Mouse (Mus musculus) E14TG2a.4 (cell line): ENCODE data around the gene Rasl11a.

Source experiments
- H3K27me3 ChIP-seq: 2 replicates; pipeline ENCODE4 v1.6.1; 2014; ENCODE audit warnings: low read length, control low read depth; ENCODE audit not compliant: insufficient read depth
- H3K36me3 ChIP-seq: 2 replicates; pipeline ENCODE4 v1.6.1; 2014; ENCODE audit warnings: low read length, control low read depth; ENCODE audit not compliant: insufficient read depth
- H3K4me1 ChIP-seq: replicated peaks from 2 replicates; pipeline ENCODE4 v1.6.1; 2014; ENCODE audit warnings: low read depth, low read length, control low read depth
- H3K4me3 ChIP-seq: replicated peaks from 2 replicates; pipeline ENCODE4 v1.5.1; 2014; ENCODE audit warnings: mild to moderate bottlenecking, low read length
- H3K9me3 ChIP-seq: 2 replicates; pipeline ENCODE4 v1.6.1; 2014; ENCODE audit warnings: low read length, control low read depth
- CTCF ChIP-seq: conservative IDR thresholded peaks from 2 replicates; pipeline ENCODE4 v1.5.1; 2014; ENCODE audit warnings: low read length
- NANOG ChIP-seq: IDR thresholded peaks from 2 replicates; pipeline ENCODE4 v1.6.1; 2014; ENCODE audit warnings: borderline replicate concordance, low read length, mixed read lengths
- POU5F1 ChIP-seq: IDR thresholded peaks from 2 replicates; pipeline ENCODE4 v1.6.1; 2014; ENCODE audit warnings: low read length, borderline replicate concordance

Rasl11a gene

DNA sequence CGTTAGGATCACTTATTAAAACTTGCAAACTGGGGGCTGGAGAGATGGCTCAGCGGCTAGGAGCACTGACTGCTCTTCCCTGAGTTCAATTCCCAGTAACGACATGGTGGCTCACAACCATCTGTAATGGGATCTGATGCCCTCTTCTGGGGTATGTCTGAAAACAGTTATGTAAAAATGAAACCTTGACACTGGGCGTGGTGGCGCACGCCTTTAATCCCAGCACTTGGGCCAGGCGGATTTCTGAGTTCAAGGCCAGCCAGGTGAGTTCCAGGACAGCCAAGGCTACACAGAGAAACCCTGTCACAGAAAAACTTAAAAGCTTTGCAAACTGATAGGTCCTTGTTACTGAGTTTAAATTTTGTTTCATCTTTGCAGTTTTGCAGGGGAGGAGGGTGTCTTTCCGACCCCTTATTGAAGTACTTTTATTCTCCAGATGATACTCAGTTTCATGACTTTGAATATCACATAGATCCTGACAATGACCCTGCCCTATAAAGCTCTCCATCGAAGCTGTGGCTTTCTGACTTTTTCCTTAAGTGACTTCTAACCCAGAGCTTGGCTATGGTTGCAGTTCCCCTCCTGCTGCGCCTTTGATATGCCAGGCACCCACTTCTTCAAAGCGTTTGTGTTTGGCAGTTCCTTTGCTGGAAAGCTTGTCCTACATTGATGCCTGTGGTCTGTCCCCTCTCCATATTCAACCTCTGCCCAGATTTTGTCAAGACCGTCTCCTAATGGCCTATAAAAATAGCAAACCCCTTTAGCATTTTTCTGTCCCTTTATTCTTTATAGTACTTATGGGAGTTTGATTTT, 5.8 kb upstream of the Rasl11a start:
- H3K27me3 ChIP-seq = no peaks in the 10 kb centered on the region
- H3K9me3 ChIP-seq = no peaks in the 10 kb centered on the region
- no peak overlapping the region for H3K4me3 ChIP-seq
- H3K36me3 ChIP-seq = peaks cover 65% of the 10 kb centered on the region
- TF ChIP-seq POU5F1 (no peak), NANOG (no peak), CTCF (no peak)
- peaks cover 67% of the 10 kb centered on the region for H3K4me1 ChIP-seq

DNA sequence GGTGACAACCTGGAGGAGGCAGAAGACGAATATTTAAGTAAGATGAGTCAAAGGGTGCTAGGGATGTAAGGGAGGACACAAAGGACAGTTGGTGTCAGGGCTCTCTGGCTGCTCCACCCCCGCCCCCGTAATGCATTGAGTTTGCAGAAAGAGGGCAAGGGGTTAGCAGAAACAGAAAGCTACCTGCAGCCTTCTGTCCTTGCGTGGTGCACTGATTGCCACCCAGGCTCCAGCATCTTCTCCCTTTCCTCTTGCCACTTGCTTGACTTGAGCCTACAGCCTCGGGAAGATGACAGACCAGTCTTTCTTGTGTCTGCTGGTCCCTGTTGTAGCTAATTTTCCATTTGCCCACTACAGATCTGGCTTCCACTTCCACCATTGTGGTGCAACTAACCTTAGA, 5.1 kb upstream of the Rasl11a start:
- no peaks in the 10 kb centered on the region for H3K27me3 ChIP-seq

DNA sequence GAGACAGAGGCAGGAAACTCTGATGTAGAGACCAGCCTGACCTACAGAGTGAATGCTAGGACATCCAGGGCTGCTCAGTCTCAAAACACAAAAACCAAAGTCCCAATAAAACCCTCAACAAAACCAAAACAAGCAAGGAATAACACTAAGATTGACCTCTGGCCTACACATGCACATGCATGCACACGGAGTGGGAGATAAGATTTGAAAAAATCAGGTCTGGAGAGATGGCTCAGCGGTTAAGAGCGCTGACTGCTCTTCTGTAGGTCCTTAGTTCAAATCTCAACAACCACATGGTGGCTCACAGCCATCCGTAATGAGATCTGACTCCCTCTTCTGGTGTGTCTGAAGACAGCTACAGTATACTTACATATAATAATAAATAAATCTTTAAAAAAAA, 4.4 kb upstream of the Rasl11a start:
- Histone ChIP-seq H3K27me3 (peaks cover 6% of the 10 kb centered on the region), H3K4me3 (no peak overlapping the region), H3K4me1 (peaks cover 66% of the 10 kb centered on the region), H3K36me3 (peaks cover 51% of the 10 kb centered on the region), H3K9me3 (no peaks in the 10 kb centered on the region)
- TF ChIP-seq POU5F1 (no peak), NANOG (no peak), CTCF (no peak)

More for the DNA sequence above, 5.1 kb upstream of the Rasl11a start:
- Histone ChIP-seq H3K4me3 (no peak overlapping the region), H3K9me3 (no peaks in the 10 kb centered on the region), H3K4me1 (peaks cover 69% of the 10 kb centered on the region), H3K36me3 (peaks cover 57% of the 10 kb centered on the region)
- TF ChIP-seq CTCF = no peak
- TF ChIP-seq POU5F1 = no peak
- no peak for TF ChIP-seq NANOG

DNA sequence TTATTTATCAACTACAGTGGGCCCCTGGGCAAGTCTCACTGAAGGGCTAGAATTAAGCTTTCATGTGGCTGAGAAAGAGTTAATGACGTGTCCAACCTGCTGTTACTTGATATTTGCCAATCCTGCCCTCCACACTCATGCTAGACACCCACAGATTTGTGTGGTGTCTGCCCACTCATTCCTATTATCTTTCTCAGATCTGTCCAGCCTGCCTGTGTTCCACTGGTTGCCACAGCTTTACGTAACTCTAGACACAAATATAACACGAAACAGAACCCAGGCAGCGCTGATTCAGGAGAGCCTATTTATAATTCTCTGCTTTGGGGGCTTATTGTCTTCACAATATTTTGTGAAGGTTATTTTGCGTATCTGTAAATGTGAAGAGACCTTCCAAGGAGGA, 3.6 kb upstream of the Rasl11a start:
- Histone ChIP-seq H3K27me3 (peaks cover 15% of the 10 kb centered on the region), H3K36me3 (peaks cover 42% of the 10 kb centered on the region), H3K9me3 (no peaks in the 10 kb centered on the region), H3K4me3 (no peak overlapping the region), H3K4me1 (peaks cover 64% of the 10 kb centered on the region)
- TF ChIP-seq POU5F1 (no peak), CTCF (no peak), NANOG (no peak)

DNA sequence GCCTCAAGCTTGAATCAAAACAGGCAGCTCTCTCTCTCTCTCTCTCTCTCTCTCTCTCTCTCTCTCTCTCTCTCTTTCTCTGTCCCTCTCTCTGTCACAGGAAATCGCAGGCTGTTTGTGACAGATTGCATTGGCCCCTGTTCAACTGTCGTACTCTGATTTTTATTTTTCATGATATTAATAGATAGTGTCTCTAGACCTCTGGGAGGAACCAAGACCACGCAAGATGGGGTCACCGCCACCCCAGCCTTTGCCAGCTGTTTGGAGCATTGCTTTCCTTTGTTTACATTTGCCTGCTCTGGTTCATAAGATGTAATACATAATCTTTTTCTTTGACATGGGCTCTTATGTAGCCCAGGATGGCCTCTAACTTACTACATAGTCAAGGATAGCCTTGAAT, 2.9 kb upstream of the Rasl11a start:
- Histone ChIP-seq H3K9me3 (no peaks in the 10 kb centered on the region), H3K36me3 (peaks cover 37% of the 10 kb centered on the region), H3K4me1 (peaks cover 57% of the 10 kb centered on the region), H3K27me3 (peaks cover 22% of the 10 kb centered on the region), H3K4me3 (no peak overlapping the region)
- no peak for TF ChIP-seq NANOG
- TF ChIP-seq CTCF = no peak
- no peak for TF ChIP-seq POU5F1

DNA sequence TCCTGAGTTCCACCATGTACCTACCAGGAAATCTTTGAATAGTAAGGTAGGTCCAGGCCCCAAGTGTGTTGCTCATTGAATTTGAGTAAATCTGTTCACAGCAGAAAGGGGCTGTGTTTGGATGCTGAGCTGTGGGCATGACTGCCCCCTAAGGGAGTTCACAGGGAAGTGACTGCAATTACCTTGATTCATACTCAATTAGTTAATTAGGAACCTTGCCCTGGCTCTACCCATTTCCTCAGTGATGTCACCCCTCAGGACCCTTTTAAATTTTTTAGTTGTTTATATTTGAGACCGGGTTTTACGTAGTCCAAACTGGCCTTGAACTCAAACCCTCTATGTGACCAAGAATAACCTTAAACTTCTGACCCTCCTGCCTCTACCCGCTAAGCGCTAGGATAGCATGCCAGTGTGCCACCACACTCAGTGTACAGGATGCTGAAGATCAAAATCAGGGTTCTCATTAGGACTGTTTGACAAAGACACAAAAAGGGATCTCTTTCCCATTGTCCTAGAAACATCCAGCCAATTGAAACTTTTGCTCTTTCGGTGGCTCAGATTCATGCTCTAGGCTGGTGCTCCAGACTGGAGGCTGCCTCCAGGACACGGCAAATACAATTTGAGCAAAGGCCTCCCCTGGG, 450 bp upstream of the Rasl11a start:
- peaks cover 35% of the 10 kb centered on the region for H3K4me1 ChIP-seq
- peaks cover 15% of the 10 kb centered on the region for H3K36me3 ChIP-seq
- TF ChIP-seq NANOG (no peak), CTCF (peak; percentile 42)
- H3K4me3 ChIP-seq = peak overlapping the region; percentile 94
- peaks cover 25% of the 10 kb centered on the region for H3K27me3 ChIP-seq
- no peaks in the 10 kb centered on the region for H3K9me3 ChIP-seq

DNA sequence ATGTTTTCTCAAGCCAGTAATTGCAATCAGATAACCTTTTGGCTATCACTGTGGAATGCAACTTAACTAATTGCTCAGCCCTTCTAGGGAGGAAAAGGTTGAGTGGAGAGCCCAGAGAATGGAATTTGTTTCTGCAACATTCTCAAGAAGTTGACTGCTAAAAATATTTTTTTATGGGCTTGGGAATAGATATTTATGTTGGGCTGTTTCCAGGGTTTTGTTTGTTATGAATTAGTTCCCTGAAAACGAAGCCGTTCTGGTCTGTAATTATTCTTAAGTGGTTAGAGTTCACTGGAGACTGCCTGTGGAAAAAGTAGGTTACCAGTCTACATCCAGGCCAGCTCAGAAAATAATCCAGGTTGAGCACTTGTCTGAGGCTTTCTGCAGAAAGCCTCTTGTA, 1.6 kb downstream of the Rasl11a start:
- TF ChIP-seq NANOG (no peak), POU5F1 (no peak), CTCF (no peak)
- H3K27me3 ChIP-seq = peaks cover 25% of the 10 kb centered on the region
- H3K4me3 ChIP-seq = no peak overlapping the region
- H3K4me1 ChIP-seq = peaks cover 20% of the 10 kb centered on the region
- peaks cover 4% of the 10 kb centered on the region; the same call in 1 of the 2 replicates for H3K36me3 ChIP-seq
- no peaks in the 10 kb centered on the region for H3K9me3 ChIP-seq

DNA sequence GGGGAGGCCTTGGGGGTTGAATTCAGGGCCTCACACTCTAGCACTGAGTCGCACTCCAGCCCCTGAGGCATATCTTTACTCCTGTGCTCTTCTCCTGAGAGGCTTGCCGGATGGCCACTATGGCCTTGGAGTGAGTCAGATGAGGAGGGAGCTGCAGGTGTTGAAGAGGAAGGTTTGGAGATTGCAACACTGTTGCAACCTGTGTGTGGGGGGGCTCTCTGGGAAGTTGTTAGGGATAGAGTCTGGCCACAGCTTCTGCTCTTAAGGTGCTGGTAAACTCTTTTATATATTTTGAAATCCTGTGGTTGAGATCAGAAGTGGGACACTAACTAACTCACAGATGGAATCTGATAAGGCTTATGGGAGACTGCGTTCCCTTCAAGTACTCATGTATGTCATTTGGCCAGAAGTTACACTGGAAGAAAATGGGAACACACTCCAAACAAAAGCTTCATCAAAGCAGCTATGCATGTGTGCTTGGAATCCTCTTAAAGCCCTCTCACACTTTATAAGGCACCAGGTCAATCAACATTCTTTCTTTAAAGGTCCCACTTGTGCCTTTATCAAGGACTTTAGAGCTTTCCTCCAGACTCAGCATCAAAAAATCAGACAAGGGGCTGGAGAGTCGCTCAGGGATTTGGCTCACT, 4.2 kb downstream of the Rasl11a start:
- Histone ChIP-seq H3K4me3 (no peak overlapping the region), H3K9me3 (no peaks in the 10 kb centered on the region), H3K27me3 (peaks cover 25% of the 10 kb centered on the region), H3K4me1 (peaks cover 26% of the 10 kb centered on the region), H3K36me3 (peaks cover 4% of the 10 kb centered on the region; the same call in 1 of the 2 replicates)
- no peak for TF ChIP-seq CTCF
- no peak for TF ChIP-seq POU5F1
- no peak for TF ChIP-seq NANOG

DNA sequence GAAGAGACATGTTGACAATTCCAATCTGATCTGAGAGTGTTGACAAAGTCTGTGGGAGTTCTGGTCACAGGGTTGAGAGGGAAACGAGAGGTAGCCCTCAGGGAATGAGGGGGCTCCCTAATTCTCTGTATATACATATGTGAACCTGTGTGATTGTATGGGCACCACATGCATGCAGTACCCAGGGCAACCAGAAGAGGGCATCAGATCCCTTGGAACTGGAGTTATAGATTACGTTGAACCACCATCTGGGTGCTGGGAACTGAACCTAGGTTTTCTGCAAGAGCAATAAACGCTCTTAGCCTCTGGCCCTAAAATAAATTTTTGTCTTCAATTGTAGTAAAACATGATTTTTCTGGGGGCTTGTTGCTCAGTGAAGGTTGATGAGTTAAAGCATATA, 11.2 kb downstream of the Rasl11a start:
- TF ChIP-seq POU5F1 (no peak), CTCF (peak; percentile 66), NANOG (no peak)
- no peaks in the 10 kb centered on the region; the same call in 1 of the 2 replicates for H3K27me3 ChIP-seq
- no peaks in the 10 kb centered on the region for H3K36me3 ChIP-seq
- H3K4me1 ChIP-seq = peaks cover 36% of the 10 kb centered on the region
- H3K4me3 ChIP-seq = no peak overlapping the region
- peaks cover 5% of the 10 kb centered on the region; the same call in 1 of the 2 replicates for H3K9me3 ChIP-seq
